Mouse (Mus musculus) heart, postnatal 0 days (tissue): ENCODE measurements at regions not wholly inside any gene's neighbourhood (a gene's known extent, or its start where the extent isn't known, plus 50 kb on each side); places are given as distances from the start of the nearest gene placed in this dataset.

ENCODE experiments used
- CTCF ChIP-seq: IDR thresholded peaks from 2 replicates; pipeline ENCODE4 v1.5.1; 2016; ENCODE audit warnings: antibody characterized with exemption, control low read depth, low read depth
- EP300 ChIP-seq: IDR thresholded peaks from 2 replicates; pipeline ENCODE4 v1.6.1; 2016; ENCODE audit warnings: antibody characterized with exemption, low read depth

DNA sequence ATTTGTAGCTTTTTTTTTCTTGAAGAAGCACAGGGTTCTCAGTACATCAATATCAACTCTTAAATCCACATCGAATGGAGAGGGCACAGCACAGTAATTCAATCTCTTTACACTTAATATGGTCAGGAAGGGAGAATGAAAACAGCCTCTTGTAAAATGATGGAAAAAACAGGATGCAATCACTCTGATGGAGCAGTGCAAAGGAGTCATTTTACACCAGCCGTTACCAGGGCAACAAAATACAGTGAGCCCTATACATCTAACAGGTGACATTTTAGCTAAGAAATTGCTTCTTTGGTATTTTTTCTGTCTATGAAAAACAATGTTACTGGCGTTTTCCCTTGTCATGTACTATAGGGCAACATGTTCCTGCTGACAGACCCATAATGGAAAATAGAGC lies 459.9 kb upstream of the Tle4 start:
- no peak for TF ChIP-seq CTCF
- TF ChIP-seq EP300, result no peak
